Mouse (Mus musculus) induced T-regulatory cell, adult 2 months (primary cell): ENCODE results near the gene Clp1.
"Not testable (repeated sequence)": the region's sequence is repeated elsewhere in the genome, so short reads cannot be mapped to it uniquely, and the experiment has no call there.

Experiments
- DNase-seq: peaks from one replicate; pipeline ENCODE4 v3.0.0-alpha.2; 2012; ENCODE audit warnings: low read depth

Clp1 gene

DNA sequence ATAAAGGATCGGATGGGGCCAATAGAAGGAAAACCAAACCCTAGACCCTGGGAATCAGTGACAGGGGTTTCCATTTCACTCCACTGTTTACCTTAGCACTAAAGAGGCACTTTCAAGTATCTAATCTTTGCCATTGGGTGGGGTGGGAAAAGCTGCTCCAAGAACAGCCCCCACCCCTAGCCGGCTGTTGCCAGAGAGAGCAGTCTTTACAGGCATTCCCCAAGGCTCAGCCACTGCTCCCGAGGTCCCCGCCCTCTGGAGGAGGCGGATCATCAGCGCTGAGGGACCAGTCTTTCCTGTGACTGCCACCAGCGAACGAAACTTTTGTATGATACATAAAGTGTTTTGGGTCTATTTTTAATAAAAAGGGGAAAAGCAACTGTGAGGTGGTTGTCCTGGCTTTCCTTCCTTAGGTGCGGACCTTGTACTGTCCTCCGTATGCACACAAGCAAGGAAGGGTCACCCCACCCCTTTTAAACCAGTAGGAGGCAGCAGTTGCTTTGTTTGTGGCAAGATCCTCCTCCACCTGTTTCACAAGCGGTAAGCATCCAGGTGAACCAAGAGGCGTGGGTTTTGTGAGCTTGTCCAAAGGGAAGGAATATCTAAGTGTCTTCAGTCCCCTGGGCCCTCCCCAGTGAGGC is 11.2 kb upstream of the Clp1 start:
- DNase-seq = peak; percentile 50

DNA sequence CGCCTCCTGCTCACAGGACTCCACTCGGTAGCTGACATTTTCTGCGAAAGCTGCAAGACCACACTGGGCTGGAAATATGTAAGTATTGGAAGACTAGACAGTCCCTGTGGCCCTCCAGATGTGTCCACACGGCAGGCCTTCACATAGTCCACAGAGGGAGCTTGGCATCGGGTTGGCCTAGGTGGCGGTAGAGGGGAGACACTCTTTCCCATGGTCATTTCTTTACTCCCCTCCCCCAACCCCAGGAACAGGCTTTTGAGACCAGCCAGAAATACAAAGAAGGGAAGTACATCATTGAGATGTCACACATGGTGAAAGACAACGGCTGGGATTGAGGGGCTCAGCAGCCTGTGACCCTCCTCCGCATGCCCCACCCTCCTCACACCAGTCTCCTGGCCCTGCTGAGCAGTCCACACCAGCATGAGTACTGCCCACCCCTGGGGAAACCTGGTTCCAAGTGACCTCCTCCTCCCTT is 10.3 kb upstream of the Clp1 start:
- no peak for DNase-seq

DNA sequence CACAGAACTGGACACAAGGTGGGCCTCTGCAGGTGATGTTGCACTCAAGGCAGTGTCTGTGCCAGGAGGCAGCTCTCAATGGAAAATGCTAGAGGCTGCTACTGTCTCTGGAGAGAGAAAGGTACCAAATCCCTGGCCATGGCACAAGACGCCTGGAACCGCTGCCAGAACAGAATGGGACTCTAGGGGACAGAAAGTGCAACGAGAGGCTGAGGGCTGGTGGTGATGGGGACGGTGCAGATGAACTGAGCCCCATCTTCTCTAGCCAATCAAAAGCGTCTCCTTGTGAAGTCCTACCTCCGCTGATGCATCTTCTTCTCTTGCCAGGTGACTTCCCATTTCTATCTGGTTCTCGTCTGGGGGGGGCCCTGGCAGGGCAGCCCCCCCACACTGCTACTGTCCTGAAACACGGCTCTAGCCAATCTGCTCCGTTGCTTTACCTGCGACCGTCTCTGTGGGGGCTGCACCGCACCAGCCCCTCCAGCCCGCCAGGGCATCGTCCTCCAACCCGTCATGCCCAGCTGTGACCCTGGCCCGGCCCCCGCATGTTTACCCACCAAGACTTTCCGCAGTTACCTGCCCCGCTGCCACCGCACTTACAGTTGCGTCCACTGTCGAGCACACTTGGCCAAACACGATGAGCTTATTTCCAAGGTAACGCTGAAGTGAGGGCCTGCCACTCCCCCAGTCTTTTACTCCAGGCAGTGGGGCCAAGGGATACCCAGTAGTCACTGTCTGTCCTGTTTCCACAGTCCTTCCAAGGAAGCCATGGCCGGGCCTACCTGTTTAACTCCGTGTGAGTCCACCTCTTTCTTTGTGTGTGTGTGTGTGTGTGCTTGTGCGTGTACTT is 9.4 kb upstream of the Clp1 start:
- no peak for DNase-seq

DNA sequence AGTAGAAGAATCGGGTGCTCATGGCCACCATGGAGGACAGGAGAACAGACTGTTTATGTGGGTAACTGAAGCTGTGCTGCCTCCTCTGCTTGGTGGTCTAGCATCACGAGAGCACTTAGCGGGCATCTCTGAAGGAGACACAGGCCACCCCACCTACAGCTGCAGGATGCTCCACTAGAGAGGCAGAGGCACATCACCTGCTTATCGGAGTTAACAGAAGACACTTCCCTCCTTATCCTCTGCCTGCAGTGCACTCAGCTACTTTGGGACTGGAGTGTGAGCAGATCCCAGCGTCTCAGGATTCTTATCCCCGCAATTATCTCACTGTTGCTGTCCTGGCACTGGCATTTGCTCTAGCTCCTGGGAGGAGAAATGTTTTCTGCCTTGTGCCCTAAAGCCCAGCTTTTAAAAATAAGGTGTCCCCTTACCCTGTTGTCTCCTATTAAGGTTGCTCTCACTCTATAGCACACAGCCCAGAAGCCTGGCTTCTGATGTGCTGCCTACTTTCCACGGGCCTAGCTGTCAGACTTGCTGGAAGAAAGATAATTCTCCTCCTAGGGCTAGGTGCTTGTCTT is 8.3 kb upstream of the Clp1 start:
- DNase-seq = no peak

DNA sequence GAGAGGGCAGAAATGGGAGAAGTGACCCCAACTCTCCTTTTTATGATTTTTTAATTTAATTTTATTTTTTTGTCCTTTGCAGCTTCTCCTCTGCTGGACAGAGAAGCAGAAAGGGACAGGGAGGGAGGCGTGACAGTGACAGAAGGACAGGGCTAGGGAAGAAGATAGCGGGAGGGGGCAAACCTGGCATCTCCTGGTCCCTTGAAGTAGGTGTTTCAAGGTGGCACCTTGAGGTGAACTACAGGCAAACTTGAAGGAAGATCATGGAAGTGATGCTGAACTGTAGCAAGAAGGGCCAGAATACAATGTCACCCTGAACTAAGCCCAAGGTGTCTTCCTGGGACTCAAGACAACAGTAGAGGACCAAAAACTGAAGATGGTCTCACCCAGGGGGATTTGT is 7.8 kb upstream of the Clp1 start:
- DNase-seq = no peak

DNA sequence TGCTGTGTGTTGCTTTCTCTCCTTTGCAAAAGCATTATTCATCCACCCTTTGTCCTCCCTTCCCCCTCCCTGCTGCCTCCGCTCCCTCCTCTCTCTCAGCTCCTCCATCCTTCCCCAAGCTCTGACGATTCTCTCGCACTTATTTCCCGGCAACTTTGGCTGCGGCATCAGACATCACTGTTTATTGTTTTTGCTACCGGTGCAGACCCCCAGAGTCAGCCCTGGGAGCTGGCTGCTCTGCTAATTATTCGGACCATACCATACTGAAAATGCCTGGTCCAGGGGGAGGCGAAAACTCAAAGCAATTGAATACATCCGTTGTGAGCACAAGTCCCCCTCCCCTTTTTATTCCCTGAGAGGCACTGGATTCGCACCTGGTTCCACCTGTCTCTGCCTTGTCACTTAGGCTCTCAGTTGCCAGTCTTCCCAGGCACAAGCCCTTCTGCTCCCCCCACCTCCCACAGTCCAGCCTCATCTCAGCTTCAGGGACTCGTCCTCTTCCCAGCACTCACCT is 7.3 kb upstream of the Clp1 start:
- no peak for DNase-seq

DNA sequence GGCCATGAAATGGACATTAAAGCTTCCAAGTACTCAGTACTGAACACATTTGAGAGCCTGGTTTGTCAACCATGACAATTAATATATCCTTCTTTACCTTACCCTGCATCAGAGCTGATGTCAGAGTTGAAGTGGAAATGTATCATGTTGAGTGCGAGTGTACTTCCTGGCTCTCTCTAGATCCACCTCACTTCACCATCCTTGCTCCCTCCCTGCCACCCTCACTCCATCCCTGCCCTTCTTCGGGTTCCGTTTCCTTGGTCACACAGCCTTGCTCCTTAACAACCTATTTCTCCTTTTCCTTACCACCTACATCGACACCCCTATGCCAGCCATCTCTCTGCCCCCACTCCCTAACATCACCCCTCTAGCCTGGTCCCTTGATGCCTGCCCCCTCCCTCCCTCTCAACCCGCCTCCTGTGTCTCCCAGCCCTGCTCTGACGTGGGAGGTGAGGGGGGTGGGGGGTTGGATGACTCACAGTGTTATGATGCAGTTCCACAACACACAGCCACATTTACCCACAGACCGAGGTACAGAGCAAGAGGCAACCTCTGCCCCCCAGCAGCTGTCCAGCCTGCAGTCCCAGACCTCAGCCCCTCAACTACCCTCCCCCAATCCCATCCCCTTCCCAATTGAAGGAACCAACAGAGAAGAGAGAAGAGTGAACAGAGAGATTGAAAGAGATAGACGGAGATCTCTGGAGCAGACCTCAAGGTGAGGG is 6.6 kb upstream of the Clp1 start, which contains the start of gene Ypel4:
Ypel4 (plus strand) TSS at position 480 of the 722 bp plus-strand sequence.
- peak; percentile 77 for DNase-seq

DNA sequence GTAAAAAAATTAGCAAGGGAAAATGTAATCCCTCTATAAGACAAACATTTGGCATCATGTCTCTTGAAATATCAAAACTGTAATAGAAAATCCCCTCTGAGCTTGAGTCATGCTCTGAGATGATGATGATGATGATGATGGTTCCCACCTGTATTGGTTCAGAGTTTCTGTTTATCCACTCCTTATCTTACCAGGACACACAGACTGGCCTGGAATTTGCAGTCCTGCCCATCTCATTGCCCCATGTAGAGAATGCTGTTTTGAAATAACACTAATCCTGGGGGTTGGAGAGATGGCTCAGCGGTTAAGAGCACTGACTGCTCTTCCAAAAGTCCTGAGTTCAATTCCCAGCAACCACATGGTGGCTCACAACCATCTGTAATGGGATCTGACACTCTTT is 5.2 kb upstream of the Clp1 start:
- DNase-seq = no peak

DNA sequence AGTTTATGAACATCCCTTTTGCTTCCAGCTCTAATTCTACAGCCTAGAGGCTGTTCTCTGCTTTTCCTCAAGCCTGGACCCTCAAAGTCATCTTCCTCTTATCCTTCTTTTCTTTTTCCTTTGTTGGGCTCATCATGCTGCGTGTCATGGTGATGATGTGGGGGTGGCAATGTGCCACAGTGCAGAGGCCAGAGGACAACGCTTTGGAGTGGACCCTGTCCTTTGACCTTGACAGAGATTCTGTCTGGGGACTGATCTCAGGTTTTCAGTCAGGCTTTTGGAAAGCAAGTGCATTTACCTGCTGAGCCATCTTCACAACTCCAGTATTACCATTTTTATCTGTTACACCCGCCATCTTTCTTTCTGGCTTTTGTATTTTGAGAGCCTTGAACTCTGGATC is 4.1 kb upstream of the Clp1 start:
- no peak for DNase-seq

DNA sequence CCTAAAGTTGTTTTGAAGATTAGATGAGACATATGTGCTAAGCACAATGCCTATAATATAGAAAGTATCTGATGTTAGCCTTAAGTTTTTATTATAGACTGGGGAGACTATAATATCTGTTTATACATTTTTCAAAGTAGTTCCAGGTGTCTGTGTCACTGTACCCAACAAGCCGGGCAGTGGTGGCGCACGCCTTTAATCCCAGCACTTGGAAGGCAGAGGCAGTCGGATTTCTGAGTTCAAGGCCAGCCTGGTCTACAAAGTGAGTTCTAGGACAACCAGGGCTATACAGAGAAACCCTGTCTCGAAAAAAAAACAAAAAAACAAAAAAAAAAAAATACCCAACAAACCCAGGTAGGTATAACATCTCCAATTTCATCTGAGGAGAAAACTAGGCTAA is 1.0 kb upstream of the Clp1 start:
- not testable (repeated sequence) for DNase-seq

DNA sequence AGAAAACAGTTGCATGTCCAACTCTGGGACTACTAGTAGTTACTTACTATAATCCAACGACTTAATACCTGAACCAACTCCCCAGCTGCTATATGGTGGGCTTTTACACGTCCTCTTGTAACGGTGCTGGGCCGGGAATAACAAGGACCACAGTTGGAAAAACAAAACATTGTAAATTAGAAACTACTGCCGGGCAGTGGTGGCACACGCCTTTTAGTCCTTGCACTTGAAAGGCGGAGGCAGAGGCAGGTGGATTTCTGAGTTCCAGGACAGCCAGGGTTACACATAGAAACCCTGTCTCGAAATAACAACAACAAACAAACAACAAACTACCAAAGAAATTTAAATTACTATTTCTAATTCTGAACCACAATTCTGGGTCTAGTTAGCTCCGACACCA is 434 bp downstream of the Clp1 start:
- DNase-seq = peak; percentile 25

DNA sequence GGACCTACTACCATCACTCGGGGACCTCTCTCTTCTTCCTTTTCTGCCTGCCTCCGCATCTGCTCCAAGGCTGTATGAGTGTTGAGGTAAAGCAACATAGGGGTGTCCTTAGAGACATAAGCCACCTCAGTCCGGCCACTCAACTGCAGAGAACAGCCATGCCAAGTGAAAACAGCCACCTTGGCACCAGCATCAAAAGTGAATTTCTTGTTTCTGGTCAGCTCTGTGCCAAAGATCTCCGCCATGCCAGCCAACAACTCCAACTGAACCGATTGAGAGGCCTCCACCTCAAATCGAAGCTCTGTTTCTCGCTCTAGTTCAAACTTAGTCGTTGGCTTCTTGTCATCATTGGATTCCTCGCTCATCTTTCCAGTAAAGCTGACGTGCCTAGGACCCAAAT is 1.4 kb downstream of the Clp1 start:
- no peak for DNase-seq

DNA sequence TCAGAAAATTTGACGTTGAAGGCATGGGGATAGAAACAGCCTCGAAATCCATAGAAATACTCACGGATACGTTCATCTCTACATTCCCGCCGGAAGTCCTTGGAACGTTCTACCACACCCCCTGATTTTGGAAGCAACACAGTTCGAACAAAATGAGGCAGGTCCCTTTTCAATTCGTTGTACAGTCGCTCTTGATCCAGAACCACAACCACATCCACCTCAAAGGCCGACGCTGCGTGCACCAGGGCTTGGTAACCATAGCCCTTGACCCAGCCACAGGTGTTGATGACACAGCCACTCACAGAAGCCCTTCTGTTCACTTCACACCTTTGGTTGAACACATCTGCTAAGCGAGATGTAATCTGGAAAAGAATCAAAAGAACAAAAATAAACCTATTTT is 3.3 kb downstream of the Clp1 start:
- no peak for DNase-seq

DNA sequence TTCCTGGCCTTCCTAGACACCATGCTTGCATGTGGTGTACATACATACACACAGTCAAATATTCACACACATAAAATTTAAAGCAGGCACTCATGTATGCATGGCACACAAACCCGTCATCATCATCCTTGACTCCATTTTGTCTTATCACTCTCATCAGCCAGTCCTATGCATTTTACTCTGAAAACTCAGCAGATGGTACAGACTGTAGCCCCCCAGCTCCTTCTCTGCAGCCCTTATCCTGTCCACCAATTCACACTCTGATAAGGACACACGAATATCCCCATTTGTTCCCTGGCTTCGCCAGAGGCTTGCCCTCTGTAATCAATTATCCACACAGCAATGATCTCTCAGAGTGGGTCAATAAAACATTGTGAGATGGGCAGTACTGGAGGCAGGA is 6.0 kb downstream of the Clp1 start:
- no peak for DNase-seq

DNA sequence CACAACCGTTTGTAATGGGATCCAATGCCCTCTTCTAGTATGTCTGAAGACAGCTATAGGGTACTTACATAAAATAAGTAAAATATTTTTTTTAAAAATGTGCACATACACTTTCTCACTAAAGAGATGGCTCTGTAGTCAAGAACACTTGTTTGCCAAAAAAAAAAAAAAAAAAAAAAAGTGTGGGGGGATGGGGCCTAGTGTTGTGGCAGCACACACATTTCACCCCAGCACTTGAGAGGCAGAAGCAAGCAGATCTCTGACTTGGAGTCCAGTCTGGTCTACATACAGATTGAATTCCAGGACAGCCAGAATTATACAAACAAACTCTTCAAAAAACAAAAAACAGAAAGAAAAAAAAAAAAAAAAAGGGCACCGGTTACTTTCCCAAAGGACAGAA is 6.4 kb downstream of the Clp1 start:
- DNase-seq = no peak

DNA sequence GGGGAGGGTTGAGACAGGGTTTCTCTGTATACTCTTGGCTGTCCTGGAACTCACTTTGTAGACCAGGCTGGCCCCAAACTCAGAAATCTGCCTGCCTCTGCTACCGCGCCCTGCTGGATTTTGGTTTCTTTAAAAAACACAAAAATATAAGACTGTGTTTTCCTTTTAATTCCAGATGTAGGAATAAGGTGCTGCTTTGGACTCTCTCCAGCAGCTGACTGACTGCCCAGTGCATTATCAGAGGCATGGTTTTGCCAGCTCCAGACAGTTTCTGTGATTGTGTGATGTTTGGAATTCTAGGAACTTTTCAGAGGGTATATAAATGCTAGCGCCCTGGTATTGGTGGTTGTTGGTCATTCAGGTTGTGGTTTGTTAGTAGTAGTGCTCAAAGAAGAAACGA is 9.8 kb downstream of the Clp1 start:
- no peak for DNase-seq

DNA sequence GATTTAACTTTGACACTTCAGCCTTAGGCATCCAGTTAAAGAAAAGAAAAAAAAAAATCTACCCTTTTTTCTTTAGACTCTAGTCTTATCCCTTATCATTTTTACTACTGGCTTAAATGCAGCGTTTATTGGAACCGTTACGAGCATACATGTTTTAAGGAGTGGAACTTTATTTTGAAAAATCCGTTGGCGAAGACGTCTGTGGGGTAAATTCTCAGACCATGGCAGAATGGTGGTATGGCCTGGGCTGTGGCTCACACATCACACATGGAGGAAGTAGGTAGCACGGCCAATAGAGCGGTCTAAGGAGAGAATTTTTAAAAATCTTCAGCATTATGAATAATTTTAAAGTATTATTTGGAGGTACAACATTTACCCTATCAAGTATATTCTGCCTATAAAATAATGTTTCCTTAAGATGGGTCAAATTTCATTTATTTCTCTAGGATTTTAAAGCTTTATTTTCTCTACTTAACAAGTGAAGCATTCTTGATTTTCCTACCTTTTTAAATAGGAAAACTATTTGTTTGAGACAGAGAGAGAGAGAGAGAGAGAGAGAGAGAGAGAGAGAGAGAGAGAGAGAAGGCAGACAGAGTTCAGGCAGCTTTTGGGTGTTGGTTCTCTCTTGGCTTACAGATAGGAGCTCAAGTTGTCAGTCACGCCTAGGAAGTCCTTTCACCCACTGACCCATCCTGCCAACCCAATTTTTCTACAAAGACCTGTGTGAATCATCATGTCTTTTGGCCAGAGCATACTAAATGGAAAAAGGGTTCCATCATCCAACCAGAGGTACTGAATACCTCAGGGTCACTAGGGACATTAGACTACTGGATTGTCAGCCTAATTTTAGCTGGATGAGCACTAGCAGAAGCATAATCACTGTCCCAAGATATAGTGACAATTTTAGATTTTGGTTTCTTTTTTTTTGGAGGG is 10.5 kb downstream of the Clp1 start:
- DNase-seq = peak; percentile 23

DNA sequence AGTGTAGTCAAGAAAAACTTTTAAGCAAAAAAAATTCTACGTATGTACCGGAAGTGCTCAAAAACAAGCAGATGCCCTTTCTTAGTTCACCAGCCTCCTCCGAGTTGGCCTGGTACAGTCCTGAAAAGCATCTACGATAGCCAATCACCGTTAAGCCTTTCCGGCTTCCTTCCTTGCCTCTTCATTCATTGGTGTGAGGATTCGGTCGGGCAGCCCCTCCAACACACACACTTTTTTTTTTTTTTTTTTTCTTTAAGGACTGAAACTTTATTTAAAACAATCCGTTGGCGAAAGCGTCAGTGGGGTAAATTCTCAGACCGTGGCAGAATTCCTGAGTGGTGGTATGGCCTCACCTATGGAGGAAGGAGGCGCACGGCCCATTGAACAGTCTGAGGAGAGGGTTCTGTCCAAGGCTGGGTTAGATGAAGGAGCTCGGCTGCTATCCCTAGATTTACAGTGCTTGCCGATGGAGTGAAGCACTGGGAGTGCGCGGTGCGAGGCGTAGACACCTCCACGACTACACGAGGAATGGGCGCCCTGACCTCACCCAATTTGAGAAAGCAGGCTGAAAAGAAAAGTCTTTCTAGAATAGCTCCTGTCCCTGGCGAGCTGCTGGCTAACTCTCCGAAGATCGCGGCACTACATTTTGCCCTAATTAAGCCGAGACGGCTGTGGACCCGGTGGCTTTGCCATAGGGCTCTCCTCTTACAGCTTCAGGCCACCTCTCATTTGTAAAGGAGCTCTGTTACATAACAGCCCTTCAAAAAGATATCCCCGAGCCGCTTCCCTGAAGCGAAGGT is 11.4 kb downstream of the Clp1 start:
- no peak for DNase-seq

DNA sequence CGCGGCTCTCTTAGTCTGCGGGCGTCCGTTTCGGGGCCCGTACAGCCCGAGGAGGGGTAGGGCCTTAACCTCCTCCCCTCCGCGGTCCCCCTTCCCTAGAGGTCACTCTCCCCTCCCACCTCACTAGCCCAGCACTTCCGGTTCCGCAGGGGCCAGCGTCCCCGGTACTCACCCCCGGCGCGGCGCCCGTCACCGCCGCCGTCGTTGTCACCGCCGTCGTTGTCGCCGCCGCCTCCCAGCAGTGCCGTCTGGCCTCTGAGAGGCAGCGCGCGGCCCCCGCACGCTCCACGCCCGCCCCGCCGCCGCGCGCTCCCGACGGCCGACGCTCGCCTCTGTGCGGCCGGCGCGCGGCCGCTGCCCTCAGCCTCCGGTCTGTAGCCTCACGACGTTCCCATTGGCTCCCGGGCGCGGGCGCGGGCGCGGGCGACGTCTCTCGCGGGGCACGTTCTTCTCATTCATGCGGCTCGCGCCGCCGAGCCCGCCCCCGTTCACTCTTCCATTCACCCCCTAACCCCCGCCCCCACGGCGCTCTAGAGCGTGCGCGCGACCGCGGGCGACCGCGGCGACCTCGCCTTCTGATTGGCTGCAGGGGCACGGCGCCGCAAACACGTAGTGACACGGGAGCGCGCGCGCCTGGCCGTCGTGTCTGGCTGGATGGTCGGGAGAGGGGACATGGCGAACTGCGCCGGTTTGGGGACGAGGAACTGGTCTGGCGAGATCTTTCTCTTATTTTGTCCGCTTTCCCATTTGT is 12.2 kb downstream of the Clp1 start, which contains the start of gene Zdhhc5:
Zdhhc5 (minus strand) TSS at position 370 of the 751 bp plus-strand sequence.
- peak; percentile 99 for DNase-seq
